Mouse (Mus musculus) neutrophil, adult 65 days (primary cell): ENCODE data around the gene Sufu. TPM values are rescaled to one million over a fixed set of nuclear protein-coding genes. Genes with fewer than 3 reads are reported as not detected.

Experiments used
- total RNA-seq: library from RNA; stranded (reverse); gene quantifications from 2 replicates; pipeline ENCODE4 v1.2.4, GENCODE M21; 2023

Sufu gene
- total RNA-seq = 7.1 and 9.5 TPM in 2 replicates

GRCm38 (mm10) chr19:46396686-46397435 lies at the start of gene Sufu:
TSS of gene Sufu (plus strand) at chr19:46396896.

GRCm38 (mm10) chr19:46350168-46350932 lies 46.3 kb upstream of the Sufu start, which contains the start of gene 2310034G01Rik:
TSS of gene 2310034G01Rik (minus strand) at chr19:46350302.

GRCm38 (mm10) chr19:46395109-46396009 lies 1.3 kb upstream of the Sufu start, which contains the start of gene Actr1a:
TSS of gene Actr1a (minus strand) at chr19:46395748.

DNA sequence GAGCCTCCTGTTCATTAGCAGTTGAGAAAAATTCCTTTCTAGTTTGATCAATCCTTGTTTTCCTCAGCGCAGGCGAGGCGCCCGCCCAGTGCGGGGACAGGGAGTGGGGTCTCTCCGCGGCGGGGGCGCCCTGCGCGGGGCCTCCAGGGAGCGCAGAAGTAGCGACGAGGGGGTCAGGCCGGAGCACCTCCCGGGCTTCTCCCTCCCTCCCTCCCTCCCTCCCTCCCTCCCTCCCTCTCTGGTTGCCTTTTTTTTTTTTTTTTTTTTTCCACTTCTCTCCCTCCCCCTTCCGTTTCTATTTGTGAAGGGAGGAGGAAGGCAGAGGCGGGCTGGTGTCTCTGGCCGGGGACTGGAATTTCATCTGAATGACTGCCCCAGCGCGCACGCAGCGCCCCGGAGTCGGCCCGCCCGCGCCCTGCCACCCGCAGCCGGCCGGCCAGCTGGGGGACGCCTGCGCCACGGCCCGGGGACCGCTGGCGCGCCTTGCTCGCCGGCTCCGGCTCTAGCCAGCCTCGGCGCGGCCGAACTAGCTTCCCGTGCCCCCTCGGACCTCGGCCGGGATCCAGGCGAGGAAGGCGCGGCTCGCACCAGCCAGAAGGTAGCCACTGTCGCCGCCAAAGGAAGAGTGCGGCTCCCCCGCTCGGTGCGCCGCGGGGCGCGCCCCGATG lies 104.8 kb downstream of the Sufu start, which contains the start of gene Trim8:
Trim8 (plus strand) TSS at position 302 of the 668 bp plus-strand sequence.

Other genes with a start within 250 kb of the Sufu start
- gene Pitx3, start 248.6 kb upstream of the Sufu start, total RNA-seq = not detected in 2 replicates
- 61.0 and 88.7 TPM in 2 replicates for gene Gbf1, start 244.4 kb upstream of the Sufu start, total RNA-seq
- 74.6 and 93.9 TPM in 2 replicates for gene Nfkb2, start 92.6 kb upstream of the Sufu start, total RNA-seq
- 0.20 and 0.79 TPM in 2 replicates for gene Psd, start 69.7 kb upstream of the Sufu start, total RNA-seq
- 2.2 and 5.7 TPM in 2 replicates for gene Fbxl15, start 68.7 kb upstream of the Sufu start, total RNA-seq
- gene Cuedc2, start 58.2 kb upstream of the Sufu start, total RNA-seq = 79.8 and 90.0 TPM in 2 replicates
- gene Mfsd13a, start 55.8 kb upstream of the Sufu start, total RNA-seq = 26.0 and 33.2 TPM in 2 replicates
- 0.39 TPM in 1 of 2 replicates, not detected in the other for gene 2310034G01Rik, start 46.6 kb upstream of the Sufu start, total RNA-seq
- gene Actr1a, start 1.1 kb upstream of the Sufu start, total RNA-seq = 93.9 and 109 TPM in 2 replicates
- gene Trim8, start 104.8 kb downstream of the Sufu start, total RNA-seq = 50.4 and 55.7 TPM in 2 replicates
- gene Arl3, start 176.3 kb downstream of the Sufu start, total RNA-seq = 10.4 and 12.2 TPM in 2 replicates
- gene Sfxn2, start 176.5 kb downstream of the Sufu start, total RNA-seq = 8.5 and 8.7 TPM in 2 replicates
- 69.1 and 102 TPM in 2 replicates for gene Wbp1l, start 202.2 kb downstream of the Sufu start, total RNA-seq